Mouse (Mus musculus): ENCODE results near the gene Stub1. TPM values are rescaled to one million over a fixed set of nuclear protein-coding genes. Genes with fewer than 3 reads are reported as not detected.

Gene Stub1
- polyA plus RNA-seq, 1 experiment from 2014 or later, result 335 TPM

Small RNAs within 50 kb of the gene (microRNA-seq; reads per million reads assigned to microRNA genes)
- gene Mir3082 (not detected), gene Mir6966 (not detected)

Other genes with a start within 250 kb of the Stub1 start
- 2.2 and 3.3 TPM in 2 replicates for gene Gng13, start 116.2 kb downstream of the Stub1 start, polyA plus RNA-seq (2015; fragmentation: Nextera tagmentation; extraction: Ambion mirVana)
- 12.7 and 13.2 TPM in 2 replicates for gene Chtf18, start 106.0 kb downstream of the Stub1 start, polyA plus RNA-seq (2015; fragmentation: Nextera tagmentation; extraction: Ambion mirVana)
- 28.1 and 29.1 TPM in 2 replicates for gene Rpusd1, start 105.7 kb downstream of the Stub1 start, polyA plus RNA-seq (2015; fragmentation: Nextera tagmentation; extraction: Ambion mirVana)
- 0.17 TPM in 1 of 2 replicates, not detected in the other for gene Mslnl, start 97.4 kb downstream of the Stub1 start, polyA plus RNA-seq (2015; fragmentation: Nextera tagmentation; extraction: Ambion mirVana)
- gene Msln, start 79.0 kb downstream of the Stub1 start, polyA plus RNA-seq (2015; fragmentation: Nextera tagmentation; extraction: Ambion mirVana), result 0.27 and 0.85 TPM in 2 replicates
- 33.1 and 34.9 TPM in 2 replicates for gene Narfl, start 59.6 kb downstream of the Stub1 start, polyA plus RNA-seq (2015; fragmentation: Nextera tagmentation; extraction: Ambion mirVana)
- gene Haghl, start 47.7 kb downstream of the Stub1 start, polyA plus RNA-seq (2015; fragmentation: Nextera tagmentation; extraction: Ambion mirVana), result 101 and 135 TPM in 2 replicates
- gene Ccdc78, start 46.8 kb downstream of the Stub1 start, polyA plus RNA-seq (2015; fragmentation: Nextera tagmentation; extraction: Ambion mirVana), result 0.13 and 0.15 TPM in 2 replicates
- gene Fam173a, start 40.5 kb downstream of the Stub1 start, polyA plus RNA-seq (2015; fragmentation: Nextera tagmentation; extraction: Ambion mirVana), result 70.7 and 76.5 TPM in 2 replicates
- 0.60 and 0.71 TPM in 2 replicates for gene AC134908.4, start 37.7 kb downstream of the Stub1 start, polyA plus RNA-seq (2015; fragmentation: Nextera tagmentation; extraction: Ambion mirVana)
- 26.8 and 34.0 TPM in 2 replicates for gene Metrn, start 36.3 kb downstream of the Stub1 start, polyA plus RNA-seq (2015; fragmentation: Nextera tagmentation; extraction: Ambion mirVana)
- 33.0 and 43.5 TPM in 2 replicates for gene Fbxl16, start 24.3 kb downstream of the Stub1 start, polyA plus RNA-seq (2015; fragmentation: Nextera tagmentation; extraction: Ambion mirVana)
- 36.5 and 37.3 TPM in 2 replicates for gene Wdr24, start 9.8 kb downstream of the Stub1 start, polyA plus RNA-seq (2015; fragmentation: Nextera tagmentation; extraction: Ambion mirVana)
- 68.2 and 73.9 TPM in 2 replicates for gene Jmjd8, start 4.5 kb downstream of the Stub1 start, polyA plus RNA-seq (2015; fragmentation: Nextera tagmentation; extraction: Ambion mirVana)
- gene Rhbdl1, start 3.9 kb upstream of the Stub1 start, polyA plus RNA-seq (2015; fragmentation: Nextera tagmentation; extraction: Ambion mirVana), result 30.7 and 42.2 TPM in 2 replicates
- 10.7 and 14.2 TPM in 2 replicates for gene Gm20683, start 8.4 kb upstream of the Stub1 start, polyA plus RNA-seq (2015; fragmentation: Nextera tagmentation; extraction: Ambion mirVana)
- gene Rhot2, start 11.4 kb upstream of the Stub1 start, polyA plus RNA-seq (2015; fragmentation: Nextera tagmentation; extraction: Ambion mirVana), result 15.8 and 20.3 TPM in 2 replicates
- 17.7 and 24.8 TPM in 2 replicates for gene Wdr90, start 28.1 kb upstream of the Stub1 start, polyA plus RNA-seq (2015; fragmentation: Nextera tagmentation; extraction: Ambion mirVana)
- 12.1 and 17.3 TPM in 2 replicates for gene Mcrip2, start 35.4 kb upstream of the Stub1 start, polyA plus RNA-seq (2015; fragmentation: Nextera tagmentation; extraction: Ambion mirVana)
- 48.9 and 59.7 TPM in 2 replicates for gene Mettl26, start 41.7 kb upstream of the Stub1 start, polyA plus RNA-seq (2015; fragmentation: Nextera tagmentation; extraction: Ambion mirVana)
- gene Wfikkn1, start 47.5 kb upstream of the Stub1 start, polyA plus RNA-seq (2015; fragmentation: Nextera tagmentation; extraction: Ambion mirVana), result 0.25 and 0.52 TPM in 2 replicates
- gene Rab40c, start 86.3 kb upstream of the Stub1 start, polyA plus RNA-seq (2015; fragmentation: Nextera tagmentation; extraction: Ambion mirVana), result 56.6 and 59.2 TPM in 2 replicates
- gene Pigq, start 111.5 kb upstream of the Stub1 start, polyA plus RNA-seq (2015; fragmentation: Nextera tagmentation; extraction: Ambion mirVana), result 56.3 and 61.2 TPM in 2 replicates
- not detected in 2 replicates for gene Nhlrc4, start 111.6 kb upstream of the Stub1 start, polyA plus RNA-seq (2015; fragmentation: Nextera tagmentation; extraction: Ambion mirVana)
- gene A930017K11Rik, start 119.2 kb upstream of the Stub1 start, polyA plus RNA-seq (2015; fragmentation: Nextera tagmentation; extraction: Ambion mirVana), result 0.21 TPM in 1 of 2 replicates, not detected in the other
- 16.5 and 23.3 TPM in 2 replicates for gene Capn15, start 152.4 kb upstream of the Stub1 start, polyA plus RNA-seq (2015; fragmentation: Nextera tagmentation; extraction: Ambion mirVana)
- 34.6 and 39.9 TPM in 2 replicates for gene Rab11fip3, start 236.2 kb upstream of the Stub1 start, polyA plus RNA-seq (2015; fragmentation: Nextera tagmentation; extraction: Ambion mirVana)